ENCODE assay signal across 8 mouse cellular contexts in the genomic region with DNA sequence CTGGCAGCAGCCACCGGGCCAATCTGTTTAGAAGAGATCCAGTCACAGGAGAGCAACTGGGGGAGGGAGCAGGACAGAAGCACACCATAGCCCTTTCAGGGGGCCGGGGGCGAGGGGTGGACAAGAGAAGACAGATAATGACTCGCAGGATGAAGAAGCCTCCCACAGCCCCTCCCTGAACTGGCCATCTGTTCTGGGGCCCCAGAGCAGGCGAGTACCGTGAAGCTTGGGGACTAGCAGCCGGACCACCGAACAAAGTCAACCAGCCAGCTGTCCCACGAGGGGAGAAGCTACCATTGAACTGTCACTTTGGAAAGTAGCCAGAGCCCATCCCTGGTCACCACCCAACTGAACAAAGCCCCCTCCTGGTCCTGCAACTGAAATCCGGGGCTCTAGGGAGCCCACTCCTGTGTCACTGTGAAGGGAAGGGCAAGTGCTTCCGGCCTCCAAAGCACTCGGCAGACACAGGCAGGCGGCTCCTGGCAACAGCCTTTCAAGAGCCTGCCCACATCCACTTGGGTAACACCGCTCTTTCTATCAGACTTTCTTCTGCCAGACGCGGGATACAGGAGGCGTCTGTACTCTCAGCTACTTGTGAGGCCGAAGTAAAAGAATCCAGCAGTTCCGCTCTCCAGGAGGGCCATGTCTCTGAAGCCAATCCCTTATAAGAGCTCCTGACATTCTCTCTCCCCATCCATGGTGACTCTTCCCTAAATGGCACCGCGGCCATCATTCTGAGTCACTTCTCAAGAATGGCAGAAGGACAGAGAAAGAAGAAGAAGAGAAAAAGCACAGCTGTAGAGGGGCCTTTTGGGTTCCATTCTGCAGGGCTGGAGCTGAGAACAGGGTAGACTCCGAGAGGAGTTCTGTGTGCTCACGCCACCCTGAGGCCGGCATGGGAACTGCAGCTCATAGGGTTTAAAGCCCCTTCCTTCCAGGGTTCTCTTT. TPM values are rescaled to one million over a fixed set of nuclear protein-coding genes. Genes with fewer than 3 reads are reported as not detected.
DNase-seq lines count a peak whose midpoint lies in the region; ATAC-seq and TF ChIP-seq lines count a peak whose summit lies in the region.

No protein-coding gene starts in this region.

- peaks cover 16% of the 10 kb centered on the region for H3K4me1 ChIP-seq in forebrain, embryonic 16.5 days (replicated peaks; ENCODE audit: control insufficient read depth, insufficient read depth, low read length)
- no peaks in the 10 kb centered on the region; the same call in 1 of the 2 replicates for H3K4me1 ChIP-seq in hindbrain, postnatal 0 days (ENCODE audit: insufficient read depth, low read length)
- peaks cover 18% of the 10 kb centered on the region for H3K4me1 ChIP-seq in midbrain, embryonic 10.5 days

- H3K9me3 ChIP-seq in forebrain, embryonic 16.5 days (ENCODE audit: control insufficient read depth, low read length) = no peaks in the 10 kb centered on the region
- H3K9me3 ChIP-seq in hindbrain, postnatal 0 days (ENCODE audit: low read length) = no peaks in the 10 kb centered on the region
- no peaks in the 10 kb centered on the region for H3K9me3 ChIP-seq in midbrain, embryonic 10.5 days (replicated peaks)

- TF ChIP-seq CTCF in hindbrain, postnatal 0 days (IDR thresholded peaks at IDR 0.05; ENCODE audit: low read depth) = peak; percentile 82

- no peaks in the 10 kb centered on the region for H3K36me3 ChIP-seq in forebrain, embryonic 16.5 days (ENCODE audit: control insufficient read depth, insufficient read depth)
- H3K36me3 ChIP-seq in hindbrain, postnatal 0 days (ENCODE audit: insufficient read depth, low read length) = no peaks in the 10 kb centered on the region
- no peaks in the 10 kb centered on the region for H3K36me3 ChIP-seq in midbrain, embryonic 10.5 days

- no peak overlapping the region for H3K4me3 ChIP-seq in forebrain, embryonic 16.5 days (replicated peaks; ENCODE audit: low read length)
- no peak overlapping the region for H3K4me3 ChIP-seq in hindbrain, postnatal 0 days (ENCODE audit: low read length)
- H3K4me3 ChIP-seq in midbrain, embryonic 10.5 days = peak overlapping the region; percentile 5; the same call in 1 of the 2 replicates

- intact Hi-C loops in left cerebral cortex, postnatal 4 days (cut with DNase I) = no loop called here

- peak overlapping the region; percentile 55 for H3K27ac ChIP-seq in forebrain, embryonic 16.5 days (ENCODE audit: low read length)
- H3K27ac ChIP-seq in hindbrain, postnatal 0 days = peak overlapping the region; percentile 75
- peak overlapping the region; percentile 78 for H3K27ac ChIP-seq in midbrain, embryonic 10.5 days (replicated peaks)

- peak; percentile 87 to 89 for DNase-seq in cerebellum, postnatal 10 days
- no peak for DNase-seq in cerebellum, adult 11 months
- peak; percentile 25 to 36 for DNase-seq in adrenal gland, postnatal 4 days (ENCODE audit: low spot score in 2 of 2)
- peak; percentile 84 for DNase-seq in hindbrain, postnatal 0 days (ENCODE audit: low spot score)
- DNase-seq in left cerebral cortex, postnatal 4 days = peak; percentile 88
- peak; percentile 77 for DNase-seq in midbrain, embryonic 10.5 days (ENCODE audit: low spot score)
- peak; percentile 44 to 82 for DNase-seq in spleen, postnatal 4 days (ENCODE audit: low spot score in 2 of 2)

- H3K27me3 ChIP-seq in forebrain, embryonic 16.5 days (replicated peaks; ENCODE audit: control insufficient read depth, insufficient read depth, low read length) = no peaks in the 10 kb centered on the region
- no peaks in the 10 kb centered on the region for H3K27me3 ChIP-seq in hindbrain, postnatal 0 days (ENCODE audit: insufficient read depth, low read length)
- H3K27me3 ChIP-seq in midbrain, embryonic 10.5 days (ENCODE audit: low read depth, poor library complexity, severe bottlenecking) = peaks cover 33% of the 10 kb centered on the region

- no peak overlapping the region for H3K9ac ChIP-seq in forebrain, embryonic 16.5 days (replicated peaks; ENCODE audit: low read depth, low read length)
- H3K9ac ChIP-seq in hindbrain, postnatal 0 days (replicated peaks; ENCODE audit: low read length) = no peak overlapping the region

- 22% methylated on average over 24 of the region's 24 CpGs for WGBS in forebrain, embryonic 16.5 days
- WGBS in hindbrain, postnatal 0 days = 13% methylated on average over 24 of the region's 24 CpGs
- 23% methylated on average over 24 of the region's 24 CpGs for WGBS in midbrain, embryonic 10.5 days

- peak; percentile 72 for ATAC-seq in forebrain, embryonic 16.5 days
- peak; percentile 91 for ATAC-seq in hindbrain, postnatal 0 days

- no peak overlapping the region for H3K4me2 ChIP-seq in forebrain, embryonic 16.5 days (ENCODE audit: low read length)
- peak overlapping the region; percentile 30 for H3K4me2 ChIP-seq in hindbrain, postnatal 0 days (ENCODE audit: low read depth, low read length)

RNA-seq across cellular contexts. Expression of a gene that starts 7.2 kb away (rescaled TPM):
- total RNA-seq in adrenal gland, postnatal 4 days (2021) = 1 to 10 TPM; 3.6 to 4.8 TPM
- 70.3 and 87.5 TPM in 2 replicates for polyA plus RNA-seq in forebrain, embryonic 16.5 days (2015; fragmentation: Nextera tagmentation; extraction: Ambion mirVana)
- 58.9 and 94.0 TPM in 2 replicates for total RNA-seq in hindbrain, postnatal 0 days (2014; rRNA removed)
- polyA plus RNA-seq in hindbrain, postnatal 0 days (2015; fragmentation: Nextera tagmentation; extraction: Ambion mirVana) = 32.4 and 37.6 TPM in 2 replicates
- 10 to 100 TPM; 21.2 to 23.0 TPM for total RNA-seq in left cerebral cortex, postnatal 4 days (2021)
- 5.3 and 8.7 TPM in 2 replicates for polyA plus RNA-seq in midbrain, embryonic 10.5 days (2016; fragmentation: Nextera tagmentation; extraction: Ambion mirVana)

RNA-seq across cellular contexts. Expression of a gene that starts 37.0 kb away (rescaled TPM):
- total RNA-seq in adrenal gland, postnatal 4 days (2021) = 10 to 100 TPM; 34.9 to 41.8 TPM
- 35.5 and 36.3 TPM in 2 replicates for polyA plus RNA-seq in forebrain, embryonic 16.5 days (2015; fragmentation: Nextera tagmentation; extraction: Ambion mirVana)
- total RNA-seq in hindbrain, postnatal 0 days (2014; rRNA removed) = 59.9 and 63.8 TPM in 2 replicates
- polyA plus RNA-seq in hindbrain, postnatal 0 days (2015; fragmentation: Nextera tagmentation; extraction: Ambion mirVana) = 30.6 and 31.3 TPM in 2 replicates
- total RNA-seq in left cerebral cortex, postnatal 4 days (2021) = 10 to 100 TPM; 36.2 to 36.4 TPM
- polyA plus RNA-seq in midbrain, embryonic 10.5 days (2016; fragmentation: Nextera tagmentation; extraction: Ambion mirVana) = 23.1 and 29.9 TPM in 2 replicates

RNA-seq across cellular contexts. Expression of a gene that starts 37.9 kb away (rescaled TPM):
- total RNA-seq in adrenal gland, postnatal 4 days (2021) = 10 to 100 TPM; 23.9 to 26.0 TPM
- polyA plus RNA-seq in forebrain, embryonic 16.5 days (2015; fragmentation: Nextera tagmentation; extraction: Ambion mirVana) = 41.6 and 44.4 TPM in 2 replicates
- total RNA-seq in hindbrain, postnatal 0 days (2014; rRNA removed) = 63.3 and 67.9 TPM in 2 replicates
- 35.0 and 35.6 TPM in 2 replicates for polyA plus RNA-seq in hindbrain, postnatal 0 days (2015; fragmentation: Nextera tagmentation; extraction: Ambion mirVana)
- total RNA-seq in left cerebral cortex, postnatal 4 days (2021) = 10 to 100 TPM; 23.5 to 26.1 TPM
- 20.4 and 20.7 TPM in 2 replicates for polyA plus RNA-seq in midbrain, embryonic 10.5 days (2016; fragmentation: Nextera tagmentation; extraction: Ambion mirVana)
